Mouse (Mus musculus) MEL (cell line): ENCODE measurements around the gene Sult4a1. TPM values are rescaled to one million over a fixed set of nuclear protein-coding genes. Genes with fewer than 3 reads are reported as not detected.

Source experiments
- DNase-seq: peaks from one replicate; pipeline ENCODE4 v3.0.0; 2011; ENCODE audit warnings: low read depth, low spot score
- H3K27ac ChIP-seq: 2 replicates; pipeline ENCODE4 v1.5.1; 2012; ENCODE audit warnings: low read depth, mild to moderate bottlenecking, control low read depth, low read length, moderate library complexity; ENCODE audit not compliant: control insufficient read depth
- H3K27me3 ChIP-seq, 2 experiments: fragments of 150-350 bp in 1 of 2; sonication (generic) in 1 of 2; 2 replicates each; pipeline ENCODE4 v1.6.1; 2012; ENCODE audit warnings: low read length in 2 of 2, mild to moderate bottlenecking in 2 of 2, improper control_type of control experiment in 1 of 2, moderate library complexity in 1 of 2; ENCODE audit not compliant: insufficient read depth in 2 of 2, control insufficient read depth in 1 of 2
- H3K36me3 ChIP-seq, 2 experiments: 2 replicates each; pipeline ENCODE4 v1.6.1; 2012 to 2014; ENCODE audit warnings: low read length in 2 of 2, improper control_type of control experiment in 1 of 2, inconsistent platforms in 1 of 2, mild to moderate bottlenecking in 1 of 2; ENCODE audit not compliant: insufficient read depth in 2 of 2, control insufficient read depth in 1 of 2
- H3K4me1 ChIP-seq, 2 experiments: fragments of 150-350 bp in 1 of 2; sonication (generic) in 1 of 2; 2 replicates each; pipeline ENCODE4 v1.6.1; 2012; ENCODE audit warnings: low read length in 2 of 2, improper control_type of control experiment in 1 of 2, mild to moderate bottlenecking in 1 of 2; ENCODE audit not compliant: insufficient read depth in 2 of 2, control insufficient read depth in 1 of 2
- H3K4me3 ChIP-seq, 2 experiments: fragments of 150-350 bp in 1 of 2; sonication (generic) in 1 of 2; 2 replicates each; pipeline ENCODE4 v1.5.1; 2012; ENCODE audit warnings: low read depth in 2 of 2, low read length in 2 of 2, mild to moderate bottlenecking in 2 of 2, moderate library complexity in 2 of 2, control low read depth in 1 of 2, improper control_type of control experiment in 1 of 2; ENCODE audit not compliant: control insufficient read depth in 1 of 2, insufficient read depth in 1 of 2
- H3K79me2 ChIP-seq: 2 replicates; pipeline ENCODE4 v1.6.1; 2012; ENCODE audit warnings: mild to moderate bottlenecking, low read length, moderate library complexity; ENCODE audit not compliant: control insufficient read depth, poor library complexity, insufficient read depth
- H3K9ac ChIP-seq: 2 replicates; pipeline ENCODE4 v1.6.1; 2012; ENCODE audit warnings: low read depth, mild to moderate bottlenecking, control low read depth, low read length, moderate library complexity; ENCODE audit not compliant: control insufficient read depth, poor library complexity, severe bottlenecking
- H3K9me3 ChIP-seq: fragments of 150-350 bp; sonication (generic); replicated peaks from 2 replicates; pipeline ENCODE4 v1.6.1; 2012; ENCODE audit warnings: mild to moderate bottlenecking, low read length, improper control_type of control experiment, moderate library complexity; ENCODE audit not compliant: insufficient read depth
- EP300 ChIP-seq, 2 experiments: IDR thresholded peaks; 2 replicates each; pipeline ENCODE4 v1.6.1; 2011; ENCODE audit warnings: improper control_type of control experiment in 2 of 2, low read length in 2 of 2, low read depth in 1 of 2, mild to moderate bottlenecking in 1 of 2
- ETS1 ChIP-seq: IDR thresholded peaks from 2 replicates; pipeline ENCODE4 v1.6.1; 2012; ENCODE audit warnings: low read depth, mild to moderate bottlenecking, inconsistent platforms, low read length, improper control_type of control experiment, moderate library complexity
- HCFC1 ChIP-seq: IDR thresholded peaks from 2 replicates; pipeline ENCODE4 v1.6.1; 2012; ENCODE audit warnings: low read depth, mild to moderate bottlenecking, inconsistent platforms, low read length, improper control_type of control experiment, moderate library complexity
- JUND ChIP-seq: IDR thresholded peaks from 2 replicates; pipeline ENCODE4 v1.6.1; 2011; ENCODE audit warnings: low read depth, mild to moderate bottlenecking, improper control_type of control experiment, low read length
- KAT2A ChIP-seq: conservative IDR thresholded peaks from 2 replicates; pipeline ENCODE4 v1.6.1; 2012; ENCODE audit warnings: low read depth, low read length, improper control_type of control experiment, inconsistent platforms
- MAFK ChIP-seq: IDR thresholded peaks from 2 replicates; pipeline ENCODE4 v1.6.1; 2011; ENCODE audit warnings: low read depth, mild to moderate bottlenecking, low read length, improper control_type of control experiment, borderline replicate concordance
- MAZ ChIP-seq: IDR thresholded peaks from 2 replicates; pipeline ENCODE4 v1.6.1; 2012; ENCODE audit warnings: low read depth, mild to moderate bottlenecking, inconsistent platforms, low read length, improper control_type of control experiment
- MXI1 ChIP-seq: IDR thresholded peaks from 2 replicates; pipeline ENCODE4 v1.6.1; 2011; ENCODE audit warnings: mild to moderate bottlenecking, low read depth, low read length, improper control_type of control experiment
- MYC ChIP-seq: IDR thresholded peaks from 2 replicates; pipeline ENCODE4 v1.6.1; 2011; ENCODE audit warnings: low read depth, mild to moderate bottlenecking, low read length, improper control_type of control experiment, moderate library complexity
- POLR2AphosphoS5 ChIP-seq: IDR thresholded peaks from 2 replicates; pipeline ENCODE4 v1.6.1; 2012; ENCODE audit warnings: low read depth, borderline replicate concordance, mild to moderate bottlenecking, inconsistent platforms, low read length, moderate library complexity, mixed read lengths
- RAD21 ChIP-seq: IDR thresholded peaks from 2 replicates; pipeline ENCODE4 v1.6.1; 2011; ENCODE audit warnings: mild to moderate bottlenecking, low read depth, low read length, improper control_type of control experiment
- SIN3A ChIP-seq: IDR thresholded peaks from 2 replicates; pipeline ENCODE4 v1.6.1; 2012; ENCODE audit warnings: low read length, improper control_type of control experiment, inconsistent platforms
- SMC3 ChIP-seq: IDR thresholded peaks from 2 replicates; pipeline ENCODE4 v1.6.1; 2011; ENCODE audit warnings: low read depth, low read length, improper control_type of control experiment
- UBTF ChIP-seq: IDR thresholded peaks from 2 replicates; pipeline ENCODE4 v1.6.1; 2012; ENCODE audit warnings: low read depth, mild to moderate bottlenecking, inconsistent platforms, low read length, improper control_type of control experiment, moderate library complexity, borderline replicate concordance; ENCODE audit not compliant: insufficient read depth
- USF2 ChIP-seq, 2 experiments: IDR thresholded peaks; 2 replicates each; pipeline ENCODE4 v1.6.1; 2011 to 2012; ENCODE audit warnings: improper control_type of control experiment in 2 of 2, low read length in 2 of 2, borderline replicate concordance in 1 of 2, inconsistent platforms in 1 of 2, low read depth in 1 of 2, mild to moderate bottlenecking in 1 of 2; ENCODE audit not compliant: insufficient read depth in 1 of 2
- ZKSCAN1 ChIP-seq: IDR thresholded peaks from 2 replicates; pipeline ENCODE4 v1.6.1; 2012; ENCODE audit warnings: low read depth, mild to moderate bottlenecking, inconsistent platforms, low read length, improper control_type of control experiment, moderate library complexity
- ZMIZ1 ChIP-seq: IDR thresholded peaks from 2 replicates; pipeline ENCODE4 v1.6.1; 2012; ENCODE audit warnings: low read depth, mild to moderate bottlenecking, inconsistent platforms, low read length, improper control_type of control experiment, moderate library complexity
- ZNF384 ChIP-seq: IDR thresholded peaks from 2 replicates; pipeline ENCODE4 v1.6.1; 2012; ENCODE audit warnings: low read depth, mild to moderate bottlenecking, inconsistent platforms, low read length, improper control_type of control experiment
- polyA plus RNA-seq, 2 experiments: library from polyadenylated mRNA; stranded (reverse) in 1 of 2; unstranded in 1 of 2; fragments of >175 nt in 1 of 2; fragments of >200 nt in 1 of 2; gene quantifications; 2 replicates each; pipeline versions ENCODE4 v1.2.1 to v1.2.4; 2012; ENCODE audit warnings: low replicate concordance in 2 of 2, low read depth in 1 of 2; ENCODE audit not compliant: insufficient read length in 2 of 2, insufficient read depth in 1 of 2, missing spikeins in 1 of 2
- total RNA-seq: library from RNA; depleted of rRNA; stranded (reverse); fragments of 300-350 nt; gene quantifications from 2 replicates; pipeline ENCODE4 v1.2.3, GENCODE M21; 2012

The Sult4a1 gene
- total and polyA plus RNA-seq, 3 experiments, result not detected

DNA sequence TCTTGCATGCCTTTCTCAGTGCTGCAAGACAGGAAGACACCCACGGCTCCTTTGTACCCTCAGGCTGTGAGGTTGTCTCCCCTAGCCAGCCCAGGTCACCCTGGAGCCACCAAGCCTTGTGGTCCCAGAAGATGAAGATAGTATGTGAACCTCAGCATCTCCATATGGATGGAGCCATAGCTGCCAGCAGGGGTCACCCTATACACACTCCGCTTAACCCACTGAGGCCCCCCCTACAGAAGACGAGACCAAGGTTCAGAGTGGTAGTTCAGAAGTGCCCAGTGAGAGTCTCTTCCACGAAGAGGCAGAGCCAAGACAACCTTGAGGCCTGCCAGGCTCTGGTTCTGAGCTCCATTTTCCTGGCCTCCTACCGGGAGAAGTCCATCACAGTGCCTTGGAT lies 10.2 kb upstream of the Sult4a1 start:
- no peak for DNase-seq
- H3K9ac ChIP-seq, result no peak overlapping the region
- H3K36me3 ChIP-seq, result no peaks in the 10 kb centered on the region
- TF ChIP-seq SIN3A, result no peak
- no peak for TF ChIP-seq JUND
- H3K27ac ChIP-seq, result no peak overlapping the region
- H3K27me3 ChIP-seq, result no peaks in the 10 kb centered on the region
- H3K4me1 ChIP-seq, result no peaks in the 10 kb centered on the region
- no peak overlapping the region for H3K4me3 ChIP-seq
- H3K9me3 ChIP-seq, result no peaks in the 10 kb centered on the region
- no peaks in the 10 kb centered on the region for H3K79me2 ChIP-seq

DNA sequence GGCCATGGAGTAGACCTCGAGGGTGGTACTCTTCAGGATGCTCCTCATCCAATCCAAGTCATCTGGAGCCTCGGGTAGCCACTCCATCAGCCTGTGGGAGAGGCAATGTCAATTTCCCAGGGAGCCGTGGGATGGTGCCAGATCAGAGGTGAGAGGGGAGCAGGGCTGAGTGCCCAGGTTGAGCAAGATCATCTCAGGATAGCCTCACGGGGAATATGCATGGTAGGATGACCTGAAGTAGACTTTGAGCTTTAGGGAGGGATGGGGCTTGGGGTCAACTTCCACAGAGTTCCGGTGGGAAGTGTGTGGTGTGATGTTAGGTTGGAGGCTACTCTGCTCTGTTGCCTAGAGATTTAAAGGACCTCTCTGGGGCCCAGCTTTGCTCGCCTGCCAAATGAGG lies 8.3 kb upstream of the Sult4a1 start:
- Histone ChIP-seq H3K9ac (no peak overlapping the region), H3K9me3 (no peaks in the 10 kb centered on the region), H3K36me3 (no peaks in the 10 kb centered on the region), H3K79me2 (no peaks in the 10 kb centered on the region), H3K4me1 (no peaks in the 10 kb centered on the region), H3K27me3 (no peaks in the 10 kb centered on the region), H3K4me3 (no peak overlapping the region), H3K27ac (no peak overlapping the region)
- no peak for TF ChIP-seq MXI1
- no peak for TF ChIP-seq UBTF
- no peak for TF ChIP-seq RAD21
- no peak for TF ChIP-seq POLR2AphosphoS5
- no peak for DNase-seq

DNA sequence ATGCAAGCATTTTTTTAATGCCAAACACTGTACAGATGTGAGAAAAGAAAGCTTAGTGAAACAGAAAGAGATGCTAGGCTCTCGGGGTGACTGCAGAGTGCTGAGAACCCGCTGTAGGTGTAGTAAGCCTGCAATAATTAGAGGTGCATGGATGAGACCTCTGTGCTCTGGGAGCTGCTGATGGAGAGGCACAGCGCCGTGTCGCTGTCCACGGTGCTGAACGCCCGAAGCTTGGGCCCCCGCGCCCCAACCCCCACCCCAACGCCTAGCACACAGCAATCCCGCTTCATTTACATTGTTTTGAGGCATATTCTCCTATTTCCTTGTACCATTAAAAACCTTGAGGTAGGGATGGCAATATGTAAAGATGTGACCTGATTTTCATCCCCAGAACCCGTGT lies 3.3 kb upstream of the Sult4a1 start:
- no peak for TF ChIP-seq MYC
- TF ChIP-seq USF2 (IDR thresholded peaks at IDR 0.05; ENCODE audit: borderline replicate concordance in 1 of 2, insufficient read depth in 1 of 2, low read depth in 1 of 2, low read length in 2 of 2), result no peak
- no peak for TF ChIP-seq JUND
- TF ChIP-seq HCFC1, result no peak
- TF ChIP-seq ZMIZ1, result no peak
- TF ChIP-seq MAZ, result no peak
- no peak for TF ChIP-seq ETS1
- no peak for TF ChIP-seq ZKSCAN1
- TF ChIP-seq ZNF384, result no peak
- no peak for TF ChIP-seq KAT2A
- no peak for TF ChIP-seq SMC3
- no peak for TF ChIP-seq MAFK
- TF ChIP-seq EP300 (IDR thresholded peaks at IDR 0.05; ENCODE audit: low read depth in 1 of 2, low read length in 2 of 2), result no peak
- peak; percentile 8 for DNase-seq

More for the DNA sequence above, 3.3 kb upstream of the Sult4a1 start:
- H3K9me3 ChIP-seq, result no peaks in the 10 kb centered on the region
- no peaks in the 10 kb centered on the region for H3K36me3 ChIP-seq
- no peak overlapping the region for H3K27ac ChIP-seq
- no peak overlapping the region for H3K4me3 ChIP-seq
- H3K4me1 ChIP-seq, result no peaks in the 10 kb centered on the region
- no peaks in the 10 kb centered on the region for H3K27me3 ChIP-seq
- H3K79me2 ChIP-seq, result no peaks in the 10 kb centered on the region
- no peak overlapping the region for H3K9ac ChIP-seq
